Mouse (Mus musculus) MEL (cell line): ENCODE measurements at regions not wholly inside any gene's neighbourhood (a gene's known extent, or its start where the extent isn't known, plus 50 kb on each side); places are given as distances from the start of the nearest gene placed in this dataset.

ENCODE experiments used
- DNase-seq: peaks from one replicate; pipeline ENCODE4 v3.0.0; 2011; ENCODE audit warnings: low read depth, low spot score
- H3K27ac ChIP-seq: 2 replicates; pipeline ENCODE4 v1.5.1; 2012; ENCODE audit warnings: low read depth, mild to moderate bottlenecking, control low read depth, low read length, moderate library complexity; ENCODE audit not compliant: control insufficient read depth
- H3K27me3 ChIP-seq, 2 experiments: fragments of 150-350 bp in 1 of 2; sonication (generic) in 1 of 2; 2 replicates each; pipeline ENCODE4 v1.6.1; 2012; ENCODE audit warnings: low read length in 2 of 2, mild to moderate bottlenecking in 2 of 2, improper control_type of control experiment in 1 of 2, moderate library complexity in 1 of 2; ENCODE audit not compliant: insufficient read depth in 2 of 2, control insufficient read depth in 1 of 2
- H3K36me3 ChIP-seq, 2 experiments: 2 replicates each; pipeline ENCODE4 v1.6.1; 2012 to 2014; ENCODE audit warnings: low read length in 2 of 2, improper control_type of control experiment in 1 of 2, inconsistent platforms in 1 of 2, mild to moderate bottlenecking in 1 of 2; ENCODE audit not compliant: insufficient read depth in 2 of 2, control insufficient read depth in 1 of 2
- H3K4me1 ChIP-seq, 2 experiments: fragments of 150-350 bp in 1 of 2; sonication (generic) in 1 of 2; 2 replicates each; pipeline ENCODE4 v1.6.1; 2012; ENCODE audit warnings: low read length in 2 of 2, improper control_type of control experiment in 1 of 2, mild to moderate bottlenecking in 1 of 2; ENCODE audit not compliant: insufficient read depth in 2 of 2, control insufficient read depth in 1 of 2
- H3K4me3 ChIP-seq, 2 experiments: fragments of 150-350 bp in 1 of 2; sonication (generic) in 1 of 2; 2 replicates each; pipeline ENCODE4 v1.5.1; 2012; ENCODE audit warnings: low read depth in 2 of 2, low read length in 2 of 2, mild to moderate bottlenecking in 2 of 2, moderate library complexity in 2 of 2, control low read depth in 1 of 2, improper control_type of control experiment in 1 of 2; ENCODE audit not compliant: control insufficient read depth in 1 of 2, insufficient read depth in 1 of 2
- H3K79me2 ChIP-seq: 2 replicates; pipeline ENCODE4 v1.6.1; 2012; ENCODE audit warnings: mild to moderate bottlenecking, low read length, moderate library complexity; ENCODE audit not compliant: control insufficient read depth, poor library complexity, insufficient read depth
- H3K9ac ChIP-seq: 2 replicates; pipeline ENCODE4 v1.6.1; 2012; ENCODE audit warnings: low read depth, mild to moderate bottlenecking, control low read depth, low read length, moderate library complexity; ENCODE audit not compliant: control insufficient read depth, poor library complexity, severe bottlenecking
- H3K9me3 ChIP-seq: fragments of 150-350 bp; sonication (generic); replicated peaks from 2 replicates; pipeline ENCODE4 v1.6.1; 2012; ENCODE audit warnings: mild to moderate bottlenecking, low read length, improper control_type of control experiment, moderate library complexity; ENCODE audit not compliant: insufficient read depth
- CHD1 ChIP-seq: IDR thresholded peaks from 2 replicates; pipeline ENCODE4 v1.6.1; 2012; ENCODE audit warnings: low read depth, mild to moderate bottlenecking, inconsistent platforms, low read length, improper control_type of control experiment
- CHD2 ChIP-seq: IDR thresholded peaks from 2 replicates; pipeline ENCODE4 v1.6.1; 2011; ENCODE audit warnings: low read length, improper control_type of control experiment
- CTCF ChIP-seq, 3 experiments: IDR thresholded peaks in 2 of 3; conservative IDR thresholded peaks in 1 of 3; 2 replicates each; pipeline ENCODE4 v1.5.1; 2011 to 2012; ENCODE audit warnings: low read length in 3 of 3, low read depth in 2 of 3, mild to moderate bottlenecking in 2 of 3, improper control_type of control experiment in 1 of 3, inconsistent platforms in 1 of 3, mixed read lengths in 1 of 3, moderate library complexity in 1 of 3; ENCODE audit not compliant: control insufficient read depth in 1 of 3, insufficient read depth in 1 of 3, poor library complexity in 1 of 3, severe bottlenecking in 1 of 3
- E2F4 ChIP-seq: IDR thresholded peaks from 2 replicates; pipeline ENCODE4 v1.6.1; 2011; ENCODE audit warnings: low read depth, low read length, improper control_type of control experiment, borderline replicate concordance
- ELF1 ChIP-seq: IDR thresholded peaks from 2 replicates; pipeline ENCODE4 v1.6.1; 2014; ENCODE audit warnings: low read depth, mild to moderate bottlenecking, inconsistent platforms, low read length, improper control_type of control experiment, moderate library complexity
- ETS1 ChIP-seq: IDR thresholded peaks from 2 replicates; pipeline ENCODE4 v1.6.1; 2012; ENCODE audit warnings: low read depth, mild to moderate bottlenecking, inconsistent platforms, low read length, improper control_type of control experiment, moderate library complexity
- GATA1 ChIP-seq: IDR thresholded peaks from 2 replicates; pipeline ENCODE4 v1.6.1; 2011; ENCODE audit warnings: low read depth, low read length, improper control_type of control experiment
- HCFC1 ChIP-seq: IDR thresholded peaks from 2 replicates; pipeline ENCODE4 v1.6.1; 2012; ENCODE audit warnings: low read depth, mild to moderate bottlenecking, inconsistent platforms, low read length, improper control_type of control experiment, moderate library complexity
- JUND ChIP-seq: IDR thresholded peaks from 2 replicates; pipeline ENCODE4 v1.6.1; 2011; ENCODE audit warnings: low read depth, mild to moderate bottlenecking, improper control_type of control experiment, low read length
- KAT2A ChIP-seq: conservative IDR thresholded peaks from 2 replicates; pipeline ENCODE4 v1.6.1; 2012; ENCODE audit warnings: low read depth, low read length, improper control_type of control experiment, inconsistent platforms
- MAFK ChIP-seq: IDR thresholded peaks from 2 replicates; pipeline ENCODE4 v1.6.1; 2011; ENCODE audit warnings: low read depth, mild to moderate bottlenecking, low read length, improper control_type of control experiment, borderline replicate concordance
- MXI1 ChIP-seq: IDR thresholded peaks from 2 replicates; pipeline ENCODE4 v1.6.1; 2011; ENCODE audit warnings: mild to moderate bottlenecking, low read depth, low read length, improper control_type of control experiment
- MYC ChIP-seq: IDR thresholded peaks from 2 replicates; pipeline ENCODE4 v1.6.1; 2011; ENCODE audit warnings: low read depth, mild to moderate bottlenecking, low read length, improper control_type of control experiment, moderate library complexity
- NRF1 ChIP-seq: IDR thresholded peaks from 2 replicates; pipeline ENCODE4 v1.6.1; 2014; ENCODE audit warnings: low read depth, mild to moderate bottlenecking, inconsistent platforms, low read length, improper control_type of control experiment, moderate library complexity; ENCODE audit not compliant: poor library complexity, insufficient read depth, severe bottlenecking
- POLR2A ChIP-seq, 2 experiments: IDR thresholded peaks; 2 replicates each; pipeline ENCODE4 v1.6.1; 2011 to 2012; ENCODE audit warnings: low read length in 2 of 2, mild to moderate bottlenecking in 2 of 2, control low read depth in 1 of 2, improper control_type of control experiment in 1 of 2, low read depth in 1 of 2, moderate library complexity in 1 of 2; ENCODE audit not compliant: control insufficient read depth in 1 of 2, insufficient read depth in 1 of 2, poor library complexity in 1 of 2
- POLR2AphosphoS2 ChIP-seq: IDR thresholded peaks from 2 replicates; pipeline ENCODE4 v1.6.1; 2011; ENCODE audit warnings: low read length, improper control_type of control experiment
- RAD21 ChIP-seq: IDR thresholded peaks from 2 replicates; pipeline ENCODE4 v1.6.1; 2011; ENCODE audit warnings: mild to moderate bottlenecking, low read depth, low read length, improper control_type of control experiment
- RCOR1 ChIP-seq: IDR thresholded peaks from 2 replicates; pipeline ENCODE4 v1.6.1; 2012; ENCODE audit warnings: low read depth, mild to moderate bottlenecking, inconsistent platforms, low read length, improper control_type of control experiment
- SIN3A ChIP-seq: IDR thresholded peaks from 2 replicates; pipeline ENCODE4 v1.6.1; 2012; ENCODE audit warnings: low read length, improper control_type of control experiment, inconsistent platforms
- TCF12 ChIP-seq: IDR thresholded peaks from 2 replicates; pipeline ENCODE4 v1.6.1; 2014; ENCODE audit warnings: low read depth, mild to moderate bottlenecking, inconsistent platforms, low read length, improper control_type of control experiment, moderate library complexity
- UBTF ChIP-seq: IDR thresholded peaks from 2 replicates; pipeline ENCODE4 v1.6.1; 2012; ENCODE audit warnings: low read depth, mild to moderate bottlenecking, inconsistent platforms, low read length, improper control_type of control experiment, moderate library complexity, borderline replicate concordance; ENCODE audit not compliant: insufficient read depth
- USF2 ChIP-seq, 2 experiments: IDR thresholded peaks; 2 replicates each; pipeline ENCODE4 v1.6.1; 2011 to 2012; ENCODE audit warnings: improper control_type of control experiment in 2 of 2, low read length in 2 of 2, borderline replicate concordance in 1 of 2, inconsistent platforms in 1 of 2, low read depth in 1 of 2, mild to moderate bottlenecking in 1 of 2; ENCODE audit not compliant: insufficient read depth in 1 of 2
- ZC3H11A ChIP-seq: IDR thresholded peaks from 2 replicates; pipeline ENCODE4 v1.6.1; 2012; ENCODE audit warnings: low read depth, mild to moderate bottlenecking, inconsistent platforms, low read length, improper control_type of control experiment
- ZNF384 ChIP-seq: IDR thresholded peaks from 2 replicates; pipeline ENCODE4 v1.6.1; 2012; ENCODE audit warnings: low read depth, mild to moderate bottlenecking, inconsistent platforms, low read length, improper control_type of control experiment

DNA sequence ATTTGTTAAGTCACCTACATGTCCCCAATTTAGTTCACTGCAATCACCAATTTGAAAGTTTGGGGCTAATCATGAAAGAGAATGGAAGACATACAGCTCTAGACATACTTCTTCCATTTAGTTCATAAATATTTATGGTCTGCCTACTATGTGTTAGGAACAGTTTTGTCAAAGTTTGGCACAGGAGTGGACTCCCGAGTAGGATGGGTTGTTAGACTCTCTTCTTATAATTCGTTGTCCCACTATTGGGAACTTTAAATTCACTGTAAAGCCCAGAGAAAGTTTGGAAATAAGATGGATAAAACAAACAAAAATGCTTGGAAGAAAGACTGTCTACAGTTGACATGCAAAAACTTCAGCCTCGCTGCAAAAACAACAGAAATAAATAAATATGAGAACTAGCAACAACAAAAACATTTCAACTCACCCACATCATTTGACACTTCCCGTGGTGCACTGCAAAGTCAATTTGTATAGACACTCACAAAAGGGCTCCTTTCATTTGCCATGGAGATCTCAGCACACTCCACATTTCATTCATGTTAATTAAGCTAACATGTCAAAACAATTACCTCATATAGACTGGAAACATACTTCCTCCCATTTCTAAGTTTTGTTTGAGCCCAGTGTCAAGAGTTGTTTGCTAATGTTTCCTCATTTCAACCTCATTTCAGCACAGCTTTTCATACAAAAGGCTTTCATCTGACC lies 570.2 kb upstream of the Kirrel3 start:
- Histone ChIP-seq H3K9me3 (no peaks in the 10 kb centered on the region), H3K4me1 (no peaks in the 10 kb centered on the region), H3K4me3 (no peak overlapping the region), H3K27me3 (no peaks in the 10 kb centered on the region), H3K9ac (no peak overlapping the region), H3K27ac (no peak overlapping the region), H3K36me3 (no peaks in the 10 kb centered on the region), H3K79me2 (no peaks in the 10 kb centered on the region)
- no peak for DNase-seq
- no peak for TF ChIP-seq E2F4
- TF ChIP-seq SIN3A = no peak
- TF ChIP-seq UBTF = no peak
- TF ChIP-seq NRF1 = no peak
- TF ChIP-seq RAD21 = no peak
- TF ChIP-seq POLR2AphosphoS2 = no peak
- no peak for TF ChIP-seq CTCF (IDR thresholded peaks at IDR 0.05 in 2 of 3, conservative IDR thresholded peaks at IDR 0.05 in 1 of 3; ENCODE audit: control insufficient read depth in 1 of 3, insufficient read depth in 1 of 3, low read depth in 2 of 3, low read length in 3 of 3, poor library complexity in 1 of 3, severe bottlenecking in 1 of 3)
- no peak for TF ChIP-seq CHD1
- TF ChIP-seq ELF1 = no peak
- TF ChIP-seq ZC3H11A = no peak
- no peak for TF ChIP-seq CHD2
- no peak for TF ChIP-seq TCF12
- no peak for TF ChIP-seq MYC

DNA sequence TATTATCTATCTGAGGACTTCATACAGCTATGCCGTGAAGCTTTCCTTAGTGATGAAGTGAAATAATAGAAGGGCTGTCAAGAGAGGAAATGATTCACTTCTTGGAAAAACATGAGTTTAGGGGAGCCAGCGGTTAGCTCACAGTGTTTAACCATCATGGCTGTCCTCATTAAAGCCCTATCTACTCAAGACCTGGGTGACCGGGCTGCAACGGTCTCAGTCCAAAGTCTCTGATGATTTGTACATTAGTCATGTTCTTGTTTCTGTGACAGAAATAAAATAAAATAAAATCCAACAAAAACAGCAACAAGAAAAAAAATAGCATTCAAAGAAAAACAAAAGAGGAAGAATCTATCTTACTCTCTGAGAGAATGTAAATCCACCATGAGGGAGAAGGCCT lies 555.4 kb upstream of the Kirrel3 start:
- TF ChIP-seq RAD21 = no peak
- TF ChIP-seq, all 39 proteins: peak for 0
- no peak overlapping the region for H3K27ac ChIP-seq
- H3K27me3 ChIP-seq = no peaks in the 10 kb centered on the region
- no peak overlapping the region for H3K4me3 ChIP-seq
- DNase-seq = no peak
- H3K9ac ChIP-seq = no peak overlapping the region
- H3K4me1 ChIP-seq = no peaks in the 10 kb centered on the region
- H3K9me3 ChIP-seq = no peaks in the 10 kb centered on the region
- H3K36me3 ChIP-seq = no peaks in the 10 kb centered on the region
- H3K79me2 ChIP-seq = no peaks in the 10 kb centered on the region

DNA sequence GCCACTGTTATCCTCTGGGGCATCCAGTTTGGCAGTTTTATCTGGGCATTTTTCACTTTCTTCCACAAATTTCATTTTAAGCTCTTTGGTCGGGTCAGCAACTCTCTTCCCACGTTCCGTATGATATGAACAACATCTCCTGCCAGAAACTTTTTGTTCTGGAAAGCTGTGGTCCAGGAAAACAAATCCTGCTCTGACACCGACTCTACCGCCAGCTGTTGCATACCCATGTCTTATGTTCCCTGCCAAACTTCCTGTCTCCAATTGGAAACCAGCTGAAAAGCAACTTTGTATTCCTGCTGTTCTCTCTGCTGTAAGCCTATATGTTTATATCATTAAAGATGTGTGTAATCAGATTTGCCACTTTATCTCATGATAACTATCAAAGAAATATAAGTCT lies 551.6 kb upstream of the Kirrel3 start:
- H3K4me3 ChIP-seq = no peak overlapping the region
- H3K27ac ChIP-seq = no peak overlapping the region
- no peaks in the 10 kb centered on the region for H3K4me1 ChIP-seq
- H3K9ac ChIP-seq = no peak overlapping the region
- H3K27me3 ChIP-seq = no peaks in the 10 kb centered on the region
- no peaks in the 10 kb centered on the region for H3K9me3 ChIP-seq
- H3K36me3 ChIP-seq = no peaks in the 10 kb centered on the region
- DNase-seq = no peak
- H3K79me2 ChIP-seq = no peaks in the 10 kb centered on the region
- TF ChIP-seq USF2 (IDR thresholded peaks at IDR 0.05; ENCODE audit: borderline replicate concordance in 1 of 2, insufficient read depth in 1 of 2, low read depth in 1 of 2, low read length in 2 of 2) (no peak), HCFC1 (no peak), KAT2A (no peak), MXI1 (no peak), ELF1 (no peak), ZNF384 (no peak), E2F4 (no peak), ETS1 (no peak), CHD2 (no peak), CTCF (IDR thresholded peaks at IDR 0.05 in 2 of 3, conservative IDR thresholded peaks at IDR 0.05 in 1 of 3; ENCODE audit: control insufficient read depth in 1 of 3, insufficient read depth in 1 of 3, low read depth in 2 of 3, low read length in 3 of 3, poor library complexity in 1 of 3, severe bottlenecking in 1 of 3) (no peak), POLR2AphosphoS2 (no peak), GATA1 (no peak), SIN3A (no peak), POLR2A (IDR thresholded peaks at IDR 0.05; ENCODE audit: control insufficient read depth in 1 of 2, insufficient read depth in 1 of 2, low read depth in 1 of 2, low read length in 2 of 2, poor library complexity in 1 of 2) (no peak), MAFK (no peak), JUND (no peak), ZC3H11A (no peak), RCOR1 (no peak), UBTF (no peak)
